Mouse (Mus musculus) regulatory T cell (primary cell): ENCODE data around the gene Agap1.

Experiments used
- in situ Hi-C: fragments of 300-600 bp; cut with MboI, MseI; formaldehyde crosslinking; loops from one replicate; pipeline ENCODE4 v1.15.1; 2025; ENCODE audit warnings: high pct_unique_total_duplicates

Gene Agap1

DNA sequence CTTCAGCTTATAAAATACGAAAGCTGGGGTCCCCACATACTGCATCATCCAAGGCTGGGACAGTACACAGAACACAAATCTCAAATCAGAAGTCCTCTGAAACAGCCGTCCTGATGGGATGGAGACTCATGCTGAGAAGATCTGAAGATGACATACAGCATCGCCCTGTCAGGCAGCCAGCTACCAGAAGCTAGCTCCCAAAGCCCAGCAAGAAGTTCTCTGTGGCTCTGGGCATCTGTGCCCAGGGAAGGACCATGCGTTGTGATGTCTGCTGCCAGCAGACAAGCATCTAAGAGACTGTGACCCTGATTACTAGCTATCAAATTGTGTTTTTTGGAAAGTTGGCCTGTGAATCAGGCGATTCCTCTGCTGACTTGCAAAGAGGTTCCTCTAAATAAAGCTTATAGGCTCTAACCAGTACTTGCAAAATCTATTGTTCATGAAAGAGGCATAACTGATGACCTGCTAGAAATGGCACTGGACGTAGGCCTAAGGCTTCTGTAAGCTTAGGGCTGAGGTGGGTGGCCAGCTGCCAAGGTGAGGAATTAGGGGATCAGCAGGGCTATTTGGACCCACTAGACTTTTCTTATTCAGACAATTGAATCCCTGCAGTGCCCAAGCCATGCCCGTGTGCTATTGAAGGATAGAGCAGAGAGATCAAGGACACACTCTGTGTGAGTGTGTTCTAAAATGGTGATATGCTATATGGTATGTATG is 121.7 kb downstream of the Agap1 start:
- in situ Hi-C loops = no loop called here

DNA sequence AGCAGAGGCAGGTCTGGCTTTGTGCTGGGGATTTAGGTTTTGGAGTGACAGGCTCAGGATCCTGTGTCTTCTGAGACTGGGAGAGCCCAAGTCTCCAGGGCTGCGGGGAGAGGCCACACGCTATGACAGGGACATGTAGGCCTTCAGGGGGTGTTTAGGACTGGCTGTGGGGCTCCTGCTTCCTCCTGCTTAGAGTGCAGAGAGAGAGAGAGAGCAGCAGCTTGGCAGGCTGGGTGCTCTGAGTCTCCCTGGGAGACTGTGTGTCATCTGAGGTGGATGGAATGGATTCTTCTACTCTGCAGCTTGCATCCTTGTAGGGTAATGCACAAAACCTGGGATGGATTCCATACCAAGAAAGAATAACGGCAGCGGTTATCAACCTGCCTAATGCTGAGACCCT is 122.4 kb downstream of the Agap1 start:
- in situ Hi-C loops = no loop called here

DNA sequence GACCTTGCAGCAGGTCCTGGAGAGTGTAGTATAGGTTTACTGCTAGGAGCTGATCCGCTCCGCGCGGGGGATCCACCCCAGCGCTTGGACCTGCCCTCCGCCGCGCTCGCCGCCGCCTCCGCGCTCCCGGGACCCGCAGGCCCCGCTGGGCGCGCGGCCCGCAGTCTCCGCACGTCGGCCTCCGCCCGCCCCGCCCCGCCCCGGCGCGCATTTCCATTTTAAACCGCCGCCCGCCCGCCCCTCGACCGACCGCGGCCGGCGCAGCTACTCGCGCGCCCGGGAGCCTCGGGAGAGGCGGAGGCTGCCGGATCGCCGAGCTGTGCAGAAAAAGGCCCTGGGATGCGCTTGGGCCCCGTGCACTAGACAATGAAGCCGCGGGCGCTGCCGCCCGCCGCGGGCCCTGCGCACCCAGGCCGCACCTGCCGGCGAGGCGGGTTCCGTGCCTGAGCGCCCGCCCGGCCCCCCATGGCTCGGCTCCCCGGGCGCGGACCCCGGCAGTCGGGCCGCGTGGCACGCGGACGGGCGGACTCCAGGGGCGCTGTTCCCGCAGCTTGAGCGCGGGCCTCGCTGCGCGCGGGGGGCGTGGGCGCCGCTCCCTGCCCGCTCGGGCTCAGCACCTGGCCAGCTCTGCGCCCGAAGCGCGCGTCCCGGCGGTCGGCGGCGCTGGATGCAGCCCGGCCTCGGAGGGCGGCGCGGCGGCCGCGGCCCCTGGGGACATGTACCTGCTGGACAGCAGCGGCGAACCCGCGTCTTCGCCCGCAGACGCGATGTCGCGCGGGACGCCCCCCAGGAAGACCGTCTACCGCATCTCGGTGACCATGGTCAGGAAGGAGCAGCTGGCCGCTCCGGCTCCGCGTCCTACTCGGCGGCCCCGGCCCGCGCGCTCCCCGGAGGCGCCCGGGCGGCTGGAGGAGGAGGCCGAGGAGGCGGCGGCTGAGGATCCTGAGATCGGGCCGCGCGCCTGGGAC is 125.7 kb downstream of the Agap1 start:
- in situ Hi-C loops = no loop called here

DNA sequence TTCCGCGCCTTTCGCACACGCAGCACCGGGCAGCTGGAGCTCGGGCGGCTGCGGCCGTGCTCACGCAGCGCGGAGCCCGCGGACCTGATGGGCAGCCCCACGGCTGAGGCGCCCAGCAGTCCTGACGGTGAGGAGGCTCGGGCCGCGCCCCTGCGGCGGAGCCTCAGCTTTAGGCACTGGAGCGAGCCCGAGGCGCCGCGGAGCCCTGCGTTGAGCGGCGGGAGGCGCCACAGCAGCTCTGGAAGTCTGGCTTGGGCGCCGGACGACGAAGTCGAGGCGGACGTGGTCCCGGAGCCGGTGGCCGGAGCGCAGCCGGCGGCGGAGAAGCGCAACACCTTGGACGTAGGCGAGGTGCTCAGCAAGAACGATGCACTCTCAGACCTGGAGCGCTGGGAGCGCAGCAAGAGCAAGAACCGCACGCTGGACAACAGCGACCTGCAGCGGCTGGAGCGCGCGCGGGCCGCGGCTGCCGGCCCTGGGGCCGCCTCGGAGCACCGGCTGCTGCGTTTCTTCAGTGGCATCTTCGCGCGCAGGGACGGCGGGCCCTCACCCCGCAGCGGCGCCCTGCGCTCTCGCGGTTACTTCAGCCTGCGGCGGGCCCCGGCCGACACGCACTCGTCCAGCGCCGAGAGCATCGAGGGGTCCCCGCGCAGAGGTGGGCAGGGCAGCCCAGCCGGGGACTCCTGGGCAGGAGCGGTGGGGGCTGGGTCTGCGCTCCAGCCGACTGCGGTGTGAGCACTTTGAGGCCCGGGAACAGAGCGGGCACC is 126.6 kb downstream of the Agap1 start:
- in situ Hi-C loops = no loop called here

DNA sequence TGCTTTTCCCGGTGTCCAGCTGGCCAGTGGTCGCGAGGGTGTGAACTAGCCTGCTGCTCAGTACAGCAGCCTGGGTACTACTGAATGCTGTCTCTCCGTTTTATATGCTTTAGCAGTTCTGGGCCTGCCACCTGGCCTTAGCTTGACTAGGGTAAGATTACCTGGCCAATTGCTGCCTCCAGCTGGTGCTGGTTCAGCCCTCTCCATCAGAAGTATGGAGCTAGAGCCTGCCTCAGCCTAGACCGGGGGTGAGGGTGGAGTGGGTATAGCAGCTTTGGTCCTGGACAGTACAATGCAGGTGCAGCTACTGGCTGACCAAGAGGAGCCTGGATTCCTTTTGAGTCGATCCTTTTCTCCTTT is 127.1 kb downstream of the Agap1 start:
- in situ Hi-C loops = no loop called here

DNA sequence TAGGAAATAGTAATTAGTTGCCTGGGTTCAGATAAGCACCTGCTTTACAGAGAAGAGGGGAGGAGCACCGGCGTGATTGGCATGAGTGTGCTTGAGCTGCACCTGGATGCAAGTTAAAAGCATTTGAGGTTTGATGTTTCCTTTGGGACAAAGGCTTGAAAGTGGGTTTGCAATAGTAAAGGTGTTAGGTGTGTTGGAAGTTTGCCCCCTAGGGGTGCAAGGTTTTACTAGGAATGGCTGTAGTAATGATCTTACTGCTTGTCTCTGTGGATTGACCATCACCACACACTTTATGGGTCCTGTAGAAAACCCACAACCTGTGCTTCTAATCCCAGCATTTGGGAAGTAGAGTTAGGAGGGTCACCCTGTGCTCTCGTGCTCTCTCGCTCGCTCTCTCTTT is 128.8 kb downstream of the Agap1 start:
- in situ Hi-C loops = no loop called here

DNA sequence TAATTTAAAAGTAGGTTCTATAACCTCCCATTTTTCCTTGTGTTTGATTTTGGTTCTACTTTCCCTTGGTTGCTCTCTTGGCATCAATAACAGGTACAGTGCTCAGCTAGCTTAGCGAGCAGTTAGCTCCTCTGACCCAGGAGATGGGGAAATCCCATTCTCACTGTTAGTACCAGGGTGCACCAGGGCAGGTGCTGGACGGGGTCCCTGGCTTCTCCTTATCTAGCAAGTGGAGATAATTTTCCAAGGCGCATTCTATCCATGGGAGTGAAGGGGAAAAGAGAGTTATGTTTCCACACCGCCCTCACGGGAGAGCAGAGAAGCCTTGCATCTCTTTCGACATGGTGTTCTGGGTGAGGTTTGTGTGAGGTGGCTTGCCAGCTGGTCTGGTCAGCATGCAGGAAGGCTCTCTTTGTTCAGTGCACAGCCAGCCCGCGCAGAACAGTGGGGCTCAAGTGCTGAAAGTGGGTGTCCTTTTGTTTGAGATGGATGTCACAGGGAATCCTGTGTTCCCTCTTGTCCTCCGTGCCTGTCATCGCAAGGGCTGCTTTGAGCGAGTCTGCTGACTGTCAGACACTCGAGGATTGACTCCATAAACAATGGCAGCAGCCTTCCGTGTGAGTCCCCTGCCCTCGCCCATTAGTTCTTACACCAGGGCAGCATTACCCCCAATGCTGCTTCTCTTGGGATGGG is 132.5 kb downstream of the Agap1 start:
- in situ Hi-C loops = no loop called here

DNA sequence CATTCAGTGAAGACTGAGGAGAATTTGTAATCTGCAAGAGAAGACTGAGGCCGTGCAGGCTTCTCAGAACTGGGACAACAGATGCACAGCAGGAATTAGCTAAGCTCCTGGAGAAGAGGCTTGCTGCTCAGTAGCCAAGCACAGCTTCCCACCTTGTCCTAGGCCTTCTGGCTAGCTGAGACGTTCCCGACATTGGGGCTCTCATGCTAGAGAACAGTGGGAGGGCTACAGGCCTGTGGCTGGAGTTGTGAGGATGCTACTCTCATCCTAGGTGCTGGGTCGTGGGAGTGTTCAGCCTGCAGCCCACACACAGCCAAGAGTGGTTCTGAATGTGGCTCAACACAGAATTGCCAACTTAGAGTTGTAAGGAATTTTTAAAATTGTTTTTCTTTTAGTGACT is 133.5 kb downstream of the Agap1 start:
- in situ Hi-C loops = no loop called here

DNA sequence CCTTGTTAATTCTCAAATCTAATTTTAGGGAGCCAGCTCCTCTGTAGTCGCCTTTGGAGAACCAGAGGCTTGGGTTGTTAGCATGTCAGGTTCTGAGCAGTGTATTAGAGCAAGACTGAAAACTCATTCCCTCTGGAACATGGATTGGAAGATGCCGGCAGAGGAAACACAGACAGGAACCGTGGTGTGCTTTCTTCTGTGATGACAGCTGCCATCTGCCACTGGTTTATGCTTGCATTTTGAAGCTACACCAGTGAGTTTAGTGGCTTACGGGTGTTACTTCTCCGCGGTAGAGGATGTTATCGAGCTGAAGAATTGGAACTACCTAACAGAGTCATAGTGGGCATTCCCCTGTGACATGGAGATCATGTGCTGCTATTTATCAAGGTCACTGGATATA is 136.4 kb downstream of the Agap1 start:
- in situ Hi-C loops = no loop called here

DNA sequence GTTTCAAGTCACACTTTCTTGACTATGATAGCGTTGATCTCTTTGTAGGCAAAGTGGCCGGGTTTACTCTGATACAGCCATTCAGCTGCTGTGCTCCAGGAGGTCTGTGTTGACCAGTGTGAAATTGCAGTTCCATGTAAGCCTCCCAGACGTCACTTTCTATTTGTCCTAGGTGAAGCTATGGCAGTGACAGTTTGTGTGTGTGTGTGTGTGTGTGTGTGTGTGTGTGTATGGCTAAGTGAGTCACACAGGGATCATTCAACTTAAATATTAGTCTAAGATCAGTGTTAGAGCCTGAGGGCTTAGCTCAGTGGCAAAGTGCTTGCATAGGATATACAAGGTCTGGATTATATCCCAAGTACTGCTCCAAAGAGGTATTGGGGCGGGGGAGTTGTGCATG is 138.6 kb downstream of the Agap1 start:
- in situ Hi-C loops = no loop called here

DNA sequence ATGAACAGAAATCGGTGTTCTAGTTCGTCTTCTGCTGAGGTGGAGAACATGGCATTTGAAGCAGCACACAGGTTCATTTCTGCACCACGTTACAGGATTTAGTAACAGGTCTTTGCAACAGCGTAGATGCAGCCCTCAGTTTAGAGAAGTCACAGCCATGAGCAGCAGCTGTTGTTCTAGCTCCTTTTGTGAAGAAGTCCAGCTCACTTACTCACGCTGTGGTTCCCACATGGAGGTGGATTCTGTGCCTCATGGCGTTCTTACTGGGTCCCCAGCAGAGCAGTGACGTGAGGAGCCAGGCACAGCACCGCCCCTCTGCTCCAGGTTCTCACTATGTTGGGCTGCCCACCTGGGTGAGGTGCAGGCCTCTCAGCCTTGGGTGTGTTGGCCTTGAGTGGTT is 140.4 kb downstream of the Agap1 start:
- in situ Hi-C loops = no loop called here

DNA sequence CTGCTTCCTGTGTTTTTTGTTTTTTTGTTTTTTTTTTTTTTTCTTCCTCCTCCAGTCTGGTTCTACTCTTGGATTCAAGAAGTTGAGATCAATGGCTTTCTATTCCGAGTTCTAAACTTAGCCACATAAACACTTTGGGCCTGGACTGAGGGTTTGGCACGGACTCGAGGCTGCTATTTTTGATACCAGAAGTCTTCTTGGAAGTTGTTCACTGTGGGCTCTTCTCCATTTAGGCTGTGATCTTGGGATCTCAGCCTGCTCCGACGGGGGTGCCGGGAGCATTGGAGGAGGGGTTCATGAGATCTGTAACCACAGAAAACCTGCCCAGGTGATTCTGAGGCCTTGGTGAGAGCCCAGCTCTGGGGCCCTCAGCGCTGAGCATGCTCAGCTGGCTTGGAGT is 140.8 kb downstream of the Agap1 start:
- in situ Hi-C loops = no loop called here

DNA sequence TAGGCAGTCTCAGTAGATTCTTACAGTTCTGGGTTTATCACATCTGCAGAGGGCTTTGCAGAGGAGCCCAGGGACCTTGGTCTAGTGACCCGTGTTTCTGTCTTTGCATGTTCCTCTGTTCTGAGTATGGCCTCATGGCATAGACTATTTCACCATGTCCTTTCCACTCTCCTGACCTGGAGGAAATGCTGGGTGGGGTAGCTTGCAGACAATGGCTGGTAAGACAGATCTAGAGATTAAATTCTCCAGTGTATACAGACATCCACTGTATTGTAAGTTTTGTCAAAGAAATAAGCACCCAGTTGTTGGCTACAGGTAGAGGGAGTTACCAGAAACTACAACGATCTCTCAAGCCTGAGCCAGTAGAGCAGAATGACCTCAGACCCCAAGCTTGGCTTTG is 141.6 kb downstream of the Agap1 start:
- in situ Hi-C loops = no loop called here

DNA sequence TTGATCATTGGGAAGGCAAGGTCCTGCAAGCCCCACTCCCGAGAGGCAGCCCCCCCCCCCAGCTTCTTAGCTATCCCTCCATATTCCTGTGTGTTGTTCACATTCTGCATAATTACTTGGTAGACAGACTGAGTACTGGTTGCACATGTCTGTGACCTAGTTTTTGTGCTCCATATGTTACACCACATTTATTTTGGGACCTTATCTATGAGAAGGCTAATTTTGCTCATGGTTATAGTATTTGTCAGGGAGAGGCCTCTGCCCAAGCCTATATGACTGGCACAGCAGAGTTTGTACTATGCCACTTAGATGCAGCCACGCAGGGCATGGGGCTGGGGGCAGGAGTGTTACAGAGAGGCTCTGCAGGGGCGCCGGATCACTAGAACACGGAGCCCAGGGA is 144.3 kb downstream of the Agap1 start:
- in situ Hi-C loops = no loop called here

DNA sequence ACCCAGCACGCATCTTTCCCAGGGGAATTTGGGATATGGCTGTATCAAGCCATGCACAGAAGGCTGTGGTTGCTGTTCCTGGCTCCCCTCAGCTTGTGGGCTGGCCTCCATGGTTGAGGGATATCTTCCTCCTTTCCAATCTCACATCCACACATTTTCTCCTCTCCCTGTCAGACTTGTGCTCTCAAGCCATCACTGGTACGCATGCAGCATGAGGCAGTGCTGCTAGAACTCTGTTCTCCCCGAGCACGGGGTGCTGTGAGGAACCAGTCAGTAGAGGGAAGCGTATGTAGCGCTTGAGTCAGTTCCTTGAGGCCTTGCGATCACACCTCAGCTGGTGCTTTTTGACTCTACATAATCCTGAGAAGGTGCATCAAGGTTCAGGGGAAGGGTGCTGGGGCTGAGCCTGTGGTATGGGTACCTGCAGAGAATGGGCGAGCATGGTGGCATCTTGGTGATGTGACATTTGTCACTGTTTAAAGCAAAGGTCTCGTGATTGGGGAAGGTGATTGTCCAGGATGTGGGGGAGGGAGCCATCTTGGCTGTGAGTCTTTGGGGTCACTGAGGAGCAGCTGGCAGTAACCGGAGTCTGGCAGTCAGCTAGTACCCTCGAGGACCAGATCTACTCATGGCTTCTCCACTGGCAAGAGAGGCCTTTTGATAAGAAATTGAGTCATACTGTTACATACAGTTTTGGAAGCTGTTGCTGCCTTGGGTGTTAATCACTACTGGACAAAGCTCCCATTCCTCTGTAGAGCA is 145.6 kb downstream of the Agap1 start:
- in situ Hi-C loops = no loop called here

DNA sequence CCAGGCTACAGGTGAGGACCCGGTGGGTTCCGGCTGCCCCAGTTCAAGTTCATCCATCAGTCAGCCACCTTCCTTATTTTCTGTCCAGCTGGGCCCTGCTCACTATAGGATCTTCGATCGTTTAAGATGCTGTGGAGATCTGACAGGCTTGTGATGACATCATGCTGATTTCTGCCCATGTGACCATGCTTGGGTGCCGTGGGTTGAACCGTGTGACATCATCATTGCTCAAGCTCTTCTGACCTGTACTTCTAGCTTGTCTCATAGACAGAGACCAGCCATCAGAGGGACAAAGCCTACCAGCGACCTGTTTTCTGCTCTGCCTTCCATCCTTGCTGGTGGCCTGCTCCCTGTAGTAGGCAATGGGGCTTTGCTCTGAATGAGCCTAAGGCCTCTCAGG is 146.7 kb downstream of the Agap1 start:
- in situ Hi-C loops = no loop called here

DNA sequence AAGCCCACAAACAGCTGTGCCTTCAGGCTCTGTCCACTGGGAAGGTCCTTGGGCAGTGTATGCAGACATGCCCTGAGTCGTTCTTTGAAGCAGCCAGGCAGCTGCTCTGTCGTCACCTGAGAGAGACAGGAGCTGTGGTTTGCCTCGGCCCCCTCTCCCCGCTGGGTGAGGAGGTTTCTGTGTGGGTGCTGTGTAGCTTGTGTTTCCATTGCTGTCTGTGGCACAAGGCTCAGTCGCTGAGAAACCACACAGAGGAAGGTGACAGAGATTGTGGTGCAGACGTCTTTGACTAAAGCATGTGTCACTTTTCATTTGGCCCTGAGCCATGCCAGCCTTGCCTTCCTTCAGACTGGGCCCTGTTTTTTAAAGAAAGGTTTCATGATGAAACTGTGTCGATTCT is 148.3 kb downstream of the Agap1 start:
- in situ Hi-C loops = no loop called here

DNA sequence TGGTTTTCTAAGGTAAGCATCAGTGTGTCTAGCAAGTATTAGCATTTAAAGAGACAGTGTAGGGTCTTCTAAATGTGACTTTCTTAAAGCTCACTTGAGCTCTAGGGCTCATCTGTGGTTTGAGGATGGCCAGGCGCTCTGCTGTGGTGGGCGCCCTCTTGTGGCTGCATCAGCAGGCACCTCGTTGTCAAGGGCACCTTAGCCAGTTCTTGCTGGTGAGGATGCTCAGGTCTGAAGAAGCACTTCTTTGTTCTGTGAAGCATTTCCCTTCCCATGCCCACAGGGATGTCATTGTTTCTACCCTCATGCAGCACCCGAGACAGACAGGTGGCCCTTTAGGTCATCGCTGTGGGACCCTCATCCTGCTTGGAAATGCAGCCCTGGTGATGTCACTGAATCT is 152.0 kb downstream of the Agap1 start:
- in situ Hi-C loops = no loop called here

DNA sequence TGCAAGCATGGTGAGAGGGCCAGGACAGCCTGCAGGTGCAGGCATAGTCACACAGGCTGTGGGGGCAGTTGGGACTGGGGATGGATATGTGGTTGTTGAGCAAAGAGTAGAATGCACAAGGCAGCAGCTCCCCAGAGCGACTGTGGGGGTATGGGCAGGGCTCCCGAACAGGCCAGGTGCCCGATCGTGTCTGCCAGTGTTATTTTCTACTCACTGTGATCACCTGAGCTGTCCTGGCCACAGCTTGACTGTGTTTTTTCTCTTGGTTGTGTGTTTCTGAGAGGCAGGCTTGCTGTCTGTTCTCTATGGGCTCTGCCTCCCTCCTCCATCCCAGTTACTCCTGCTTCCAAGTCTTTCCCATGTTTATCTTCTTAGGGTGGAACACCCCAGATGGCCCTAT is 154.2 kb downstream of the Agap1 start:
- in situ Hi-C loops = no loop called here

DNA sequence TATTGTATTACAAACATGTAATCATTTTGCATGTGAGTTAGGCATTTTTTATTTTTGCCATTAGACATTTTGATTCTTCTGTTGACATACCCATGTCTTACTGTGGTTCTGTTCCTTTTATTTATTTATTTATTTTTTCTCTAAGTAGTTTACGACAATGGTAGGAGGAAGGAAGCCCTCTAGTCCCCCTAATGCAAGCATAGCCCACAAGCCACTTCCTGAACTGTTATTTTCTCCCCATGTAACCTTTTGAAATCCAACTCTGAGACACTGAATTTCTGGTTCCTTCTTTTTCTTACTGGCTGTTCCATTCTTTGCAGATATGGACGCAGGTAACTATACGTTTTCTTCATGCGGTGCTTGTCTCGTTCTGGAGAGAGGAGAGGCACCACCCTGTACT is 155.4 kb downstream of the Agap1 start:
- in situ Hi-C loops = no loop called here

DNA sequence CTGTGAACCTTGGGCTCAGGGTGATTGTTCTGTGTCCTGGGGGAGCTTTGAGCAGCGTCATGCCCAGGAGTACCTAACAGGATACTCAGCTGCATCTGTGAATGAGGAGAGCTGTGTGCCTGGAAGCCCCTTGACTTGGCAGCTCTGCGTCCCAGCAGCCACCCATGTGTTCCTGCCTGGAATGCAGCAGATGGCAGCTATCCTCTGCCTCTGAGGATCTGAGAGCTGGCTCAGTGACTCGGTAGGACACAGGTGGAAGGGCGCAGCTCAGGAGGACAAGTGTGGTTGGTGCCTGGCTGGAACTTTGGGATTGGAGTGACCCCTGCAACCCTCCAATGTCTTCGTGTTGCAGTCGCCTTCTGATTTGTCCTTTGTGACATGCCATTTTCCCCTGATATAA is 156.9 kb downstream of the Agap1 start:
- in situ Hi-C loops = no loop called here
